Mouse (Mus musculus): ENCODE data around the gene Slc7a5.

GRCm38 (mm10) chr8:121884181-121884580 is 23.3 kb downstream of the Slc7a5 start:
- no peak for TF ChIP-seq CTCF (IDR thresholded peaks at IDR 0.05; ENCODE audit: borderline replicate concordance, extremely low read depth, insufficient read depth, insufficient read length)
- no peak for TF ChIP-seq POLR2A (IDR thresholded peaks at IDR 0.05; ENCODE audit: borderline replicate concordance, extremely low read depth, insufficient read depth, insufficient read length, poor library complexity, severe bottlenecking)
